28 mouse cellular contexts compared by ENCODE assay signal in genomic region chr14:31653101-31653875, GRCm38 (mm10). TPM values are rescaled to one million over a fixed set of nuclear protein-coding genes. Genes with fewer than 3 reads are reported as not detected.
DNase-seq lines count a peak whose midpoint lies in the region; ATAC-seq lines count a peak whose summit lies in the region.
"Had no signal": no experiment of that assay in that cellular context is flagged by ENCODE, and none has a peak within 500 bp of the region (broad histone marks: within the 10 kb centered on the region; RNA-seq: fewer than 3 reads in every experiment).

No protein-coding gene starts in this region.

- peaks cover 17% of the 10 kb centered on the region for H3K4me1 ChIP-seq in liver, embryonic 11.5 days (replicated peaks; ENCODE audit: control insufficient read depth, insufficient read depth, low read length)
- peaks cover 45% of the 10 kb centered on the region for H3K4me1 ChIP-seq in liver, embryonic 13.5 days (replicated peaks)
- H3K4me1 ChIP-seq: midbrain, embryonic 15.5 days had no signal

- H3K27me3 ChIP-seq in liver, embryonic 11.5 days (replicated peaks; ENCODE audit: control insufficient read depth, insufficient read depth, low read length) = no peaks in the 10 kb centered on the region
- H3K27me3 ChIP-seq in liver, embryonic 13.5 days = no peaks in the 10 kb centered on the region
- H3K27me3 ChIP-seq: embryonic facial prominence, embryonic 15.5 days; midbrain, embryonic 15.5 days; neural tube, embryonic 13.5 days had no signal

- no peak overlapping the region for H3K4me3 ChIP-seq in liver, embryonic 11.5 days (ENCODE audit: low read depth, low read length)
- no peak overlapping the region for H3K4me3 ChIP-seq in liver, embryonic 13.5 days (replicated peaks)
- H3K4me3 ChIP-seq: embryonic facial prominence, embryonic 15.5 days; midbrain, embryonic 15.5 days; neural tube, embryonic 13.5 days had no signal

- peak; percentile 82 for ATAC-seq in liver, embryonic 11.5 days (replicated peaks; ENCODE audit: low FRiP score)
- peak; percentile 76 for ATAC-seq in liver, embryonic 13.5 days (ENCODE audit: low read depth)
- peak; percentile 28; the same call in 1 of the 2 replicates for ATAC-seq in megakaryocyte-erythroid progenitor cell, adult 5-6 weeks (replicated peaks; ENCODE audit: low FRiP score, low TSS enrichment, poor library complexity, severe bottlenecking)
- ATAC-seq: forebrain, embryonic 14.5 days; inflammation-experienced regulatory T-cells, adult 6 months; midbrain, embryonic 15.5 days had no signal

- DNase-seq in adrenal gland, adult 2 months = peak; percentile 1
- no peak for DNase-seq in adrenal gland, postnatal 4 days (ENCODE audit: low spot score in 2 of 2)
- no peak for DNase-seq in liver, embryonic 11.5 days (ENCODE audit: low spot score)
- no peak for DNase-seq in liver
- DNase-seq in liver, embryonic 13.5 days = no peak
- DNase-seq in lung, postnatal 10 days = no peak
- no peak for DNase-seq in adrenal gland, postnatal 14 days
- DNase-seq: adrenal gland, postnatal 10 days; cerebellum, adult 9-10 months; kidney, adult 8-10 months; kidney, postnatal 25 days; left cerebral cortex, postnatal 4 days; lung, adult 18-20 months; lung, postnatal 14 days; retina, postnatal 1 day; right cerebral cortex, postnatal 25 days; spleen, adult 18-20 months had no signal

- H3K4me2 ChIP-seq in liver, embryonic 11.5 days = peak overlapping the region; percentile 9; the same call in 1 of the 2 replicates
- peak overlapping the region; percentile 9; the same call in 1 of the 2 replicates for H3K4me2 ChIP-seq in liver, embryonic 13.5 days
- H3K4me2 ChIP-seq: embryonic facial prominence, embryonic 15.5 days; hindbrain, embryonic 14.5 days; midbrain, embryonic 15.5 days; neural tube, embryonic 13.5 days had no signal

- H3K9me3 ChIP-seq in liver, embryonic 11.5 days (ENCODE audit: control insufficient read depth, low read length) = no peaks in the 10 kb centered on the region
- no peaks in the 10 kb centered on the region for H3K9me3 ChIP-seq in liver, embryonic 13.5 days (replicated peaks)
- H3K9me3 ChIP-seq: embryonic facial prominence, embryonic 15.5 days; midbrain, embryonic 15.5 days had no signal

- H3K9ac ChIP-seq in liver, embryonic 11.5 days (ENCODE audit: low read depth, low read length) = no peak overlapping the region
- H3K9ac ChIP-seq in liver, embryonic 13.5 days = peak overlapping the region; percentile 7; the same call in 1 of the 2 replicates
- H3K9ac ChIP-seq: embryonic facial prominence, embryonic 15.5 days; hindbrain, embryonic 14.5 days; midbrain, embryonic 15.5 days; neural tube, embryonic 13.5 days had no signal

- WGBS in liver, embryonic 11.5 days = 53% methylated on average over 14 of the region's 14 CpGs
- 47% methylated on average over 14 of the region's 14 CpGs for WGBS in liver, embryonic 13.5 days (ENCODE audit: insufficient replicate concordance)

- 0 out of 2 replicates have a peak overlapping the region, but pooled peaks have one; percentile 39 for H3K27ac ChIP-seq in liver, embryonic 11.5 days (ENCODE audit: low read depth, low read length)
- peak overlapping the region; percentile 67 for H3K27ac ChIP-seq in liver, embryonic 13.5 days
- H3K27ac ChIP-seq: embryonic facial prominence, embryonic 15.5 days; hindbrain, embryonic 14.5 days; midbrain, embryonic 15.5 days; neural tube, embryonic 13.5 days had no signal

- H3K36me3 ChIP-seq in liver, embryonic 11.5 days (ENCODE audit: control insufficient read depth, insufficient read depth, low read length) = no peaks in the 10 kb centered on the region
- H3K36me3 ChIP-seq in liver, embryonic 13.5 days = peaks cover 3% of the 10 kb centered on the region; the same call in 1 of the 2 replicates
- H3K36me3 ChIP-seq: embryonic facial prominence, embryonic 15.5 days; midbrain, embryonic 15.5 days; neural tube, embryonic 13.5 days had no signal

RNA-seq across cellular contexts. Expression of gene Hacl1, which starts 12.2 kb away (rescaled TPM):
- 10 to 100 TPM; 38.9 to 67.1 TPM for total RNA-seq in adrenal gland, adult 2 months (2021)
- polyA plus RNA-seq in adrenal gland, adult 2 months (2012; rRNA removed) = 10.8 and 15.2 TPM in 2 replicates
- 10 to 100 TPM; 75.9 to 86.7 TPM for total RNA-seq in adrenal gland, postnatal 4 days (2021)
- 8.1 and 10.5 TPM in 2 replicates for polyA plus RNA-seq in liver, embryonic 11.5 days (2014; fragmentation: Nextera tagmentation; extraction: Ambion mirVana)
- polyA plus RNA-seq in liver, embryonic 13.5 days (2015; fragmentation: Nextera tagmentation; extraction: Ambion mirVana) = 8.1 and 9.6 TPM in 2 replicates
- total RNA-seq in megakaryocyte-erythroid progenitor cell, adult 5-6 weeks (2014; fragmentation: Nextera tagmentation) = 5.2 and 13.0 TPM in 2 replicates
- total RNA-seq in megakaryocyte-erythroid progenitor cell, adult 5-6 weeks (2017) = 15.4 and 29.6 TPM in 2 replicates
- total RNA-seq in adrenal gland, postnatal 14 days (2021) = 62.2 and 112 TPM in 2 replicates

RNA-seq across cellular contexts. Expression of gene Btd, which starts 12.5 kb away (rescaled TPM):
- total RNA-seq in adrenal gland, adult 2 months (2021) = 10 to 100 TPM; 55.6 to 63.4 TPM
- polyA plus RNA-seq in adrenal gland, adult 2 months (2012; rRNA removed) = 45.8 and 46.2 TPM in 2 replicates
- total RNA-seq in adrenal gland, postnatal 4 days (2021) = 10 to 100 TPM; 62.4 to 63.5 TPM
- polyA plus RNA-seq in liver, embryonic 11.5 days (2014; fragmentation: Nextera tagmentation; extraction: Ambion mirVana) = 11.4 and 13.3 TPM in 2 replicates
- 8.9 TPM in 2 replicates for polyA plus RNA-seq in liver, embryonic 13.5 days (2015; fragmentation: Nextera tagmentation; extraction: Ambion mirVana)
- total RNA-seq in megakaryocyte-erythroid progenitor cell, adult 5-6 weeks (2014; fragmentation: Nextera tagmentation) = 5.4 and 10.4 TPM in 2 replicates
- total RNA-seq in megakaryocyte-erythroid progenitor cell, adult 5-6 weeks (2017) = 5.6 and 7.4 TPM in 2 replicates
- total RNA-seq in adrenal gland, postnatal 14 days (2021) = 40.4 and 47.4 TPM in 2 replicates

RNA-seq across cellular contexts. Expression of gene Gm49387, which starts 12.6 kb away (rescaled TPM):
- 1 to 10 TPM in 1 of 2 experiments, not detected in 1; 2.3 TPM for total RNA-seq in adrenal gland, adult 2 months (2021)
- 1.9 TPM in 1 of 2 replicates, not detected in the other for polyA plus RNA-seq in adrenal gland, adult 2 months (2012; rRNA removed)
- not detected for total RNA-seq in adrenal gland, postnatal 4 days (2021)
- polyA plus RNA-seq in liver, embryonic 11.5 days (2014; fragmentation: Nextera tagmentation; extraction: Ambion mirVana) = 0.19 and 1.9 TPM in 2 replicates
- polyA plus RNA-seq in liver, embryonic 13.5 days (2015; fragmentation: Nextera tagmentation; extraction: Ambion mirVana) = 0.69 TPM in 1 of 2 replicates, not detected in the other
- not detected in 2 replicates for total RNA-seq in megakaryocyte-erythroid progenitor cell, adult 5-6 weeks (2014; fragmentation: Nextera tagmentation)
- total RNA-seq in megakaryocyte-erythroid progenitor cell, adult 5-6 weeks (2017) = not detected in 2 replicates
- total RNA-seq in adrenal gland, postnatal 14 days (2021) = 3.0 and 6.4 TPM in 2 replicates
- total RNA-seq: gastrocnemius, adult 8-10 months; layer of hippocampus, adult 8-10 months; left cerebral cortex, postnatal 4 days had no signal
- polyA plus RNA-seq: brain, embryonic 14.5 days; forebrain, embryonic 14.5 days; gonadal fat pad, adult 2 months; hindbrain, embryonic 14.5 days had no signal

Comparison
In these comparisons a context has a peak if more than half of its experiments do, and no peak if none do; other contexts are left out.
1. ATAC-seq: peak in every context shown above with its lines; median percentile 82 in liver, embryonic 11.5 days; 76 in liver, embryonic 13.5 days; 28 in megakaryocyte-erythroid progenitor cell, adult 5-6 weeks.